Mouse (Mus musculus) cortical plate, adult 2 months (tissue): Measurements from ENCODE around the gene Ccdc80. TPM values are rescaled to one million over a fixed set of nuclear protein-coding genes. Genes with fewer than 3 reads are reported as not detected.

Experiments
- H3K27ac ChIP-seq: fragments of 200-500 bp; 2 replicates; pipeline ENCODE4 v1.5.1; 2012; ENCODE audit warnings: low read length, control low read depth, inconsistent platforms; ENCODE audit not compliant: insufficient read depth
- H3K4me1 ChIP-seq: fragments of 200-500 bp; 2 replicates; pipeline ENCODE4 v1.6.1; 2011; ENCODE audit warnings: low read length; ENCODE audit not compliant: control insufficient read depth, insufficient read depth
- H3K4me3 ChIP-seq: fragments of 200-500 bp; 2 replicates; pipeline ENCODE4 v1.5.1; 2011; ENCODE audit warnings: mild to moderate bottlenecking, low read length, control low read depth; ENCODE audit not compliant: insufficient read depth
- CTCF ChIP-seq: fragments of 200-500 bp; IDR thresholded peaks from 2 replicates; pipeline ENCODE4 v1.5.1; 2011; ENCODE audit warnings: mild to moderate bottlenecking, control low read depth, low read length; ENCODE audit not compliant: insufficient read depth; ENCODE audit errors: extremely low read depth
- POLR2A ChIP-seq: fragments of 200-500 bp; IDR thresholded peaks from 2 replicates; pipeline ENCODE4 v1.6.1; 2011; ENCODE audit warnings: mild to moderate bottlenecking, low read length, control low read depth; ENCODE audit not compliant: insufficient read depth; ENCODE audit errors: extremely low read depth
- polyA plus RNA-seq: library from polyadenylated mRNA; depleted of rRNA; stranded (reverse); fragments of >200 nt; gene quantifications from 2 replicates; pipeline ENCODE4 v1.2.3, GENCODE M21; 2012

Gene Ccdc80
- polyA plus RNA-seq, 1 experiment: 8.3 TPM

- no peak overlapping the region for H3K27ac ChIP-seq
- H3K4me3 ChIP-seq: no peak overlapping the region
- TF ChIP-seq POLR2A: no peak
- 0 out of 2 replicates have a peak, but pooled peaks cover 1% of the 10 kb centered on the region for H3K4me1 ChIP-seq
These were observed 15.1 kb downstream of the Ccdc80 start for GRCm38 (mm10) chr16:45108203-45108878.

- H3K4me3 ChIP-seq: no peak overlapping the region
- no peak overlapping the region for H3K27ac ChIP-seq
- TF ChIP-seq POLR2A (no peak), CTCF (no peak)
- no peaks in the 10 kb centered on the region for H3K4me1 ChIP-seq
These were observed 17.3 kb downstream of the Ccdc80 start for GRCm38 (mm10) chr16:45110498-45110897.

DNA sequence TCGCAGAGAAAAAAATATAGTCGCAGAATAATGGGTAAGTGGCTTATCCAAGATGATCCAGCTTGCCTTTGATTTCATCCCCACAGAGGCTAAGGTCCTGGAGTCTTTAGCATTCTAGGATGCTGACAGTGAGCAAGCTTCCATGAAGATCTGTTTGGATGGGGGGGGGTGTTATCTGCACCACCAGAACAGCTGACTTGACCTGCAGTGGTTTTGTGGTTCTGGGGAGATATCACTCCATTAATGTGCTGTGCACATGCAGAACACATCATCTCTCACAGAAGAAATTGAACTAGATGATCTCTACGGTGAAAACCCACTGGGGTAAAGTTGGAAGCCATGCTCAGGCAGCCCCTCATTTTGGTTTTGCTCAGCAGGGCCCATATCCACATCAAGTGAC, 24.0 kb downstream of the Ccdc80 start:
- no peak for TF ChIP-seq CTCF
- no peak for TF ChIP-seq POLR2A
- no peak overlapping the region for H3K4me3 ChIP-seq

GRCm38 (mm10) chr16:45118760-45119159, 25.6 kb downstream of the Ccdc80 start:
- H3K4me3 ChIP-seq: no peak overlapping the region
- no peak overlapping the region for H3K27ac ChIP-seq
- TF ChIP-seq CTCF: no peak
- no peak for TF ChIP-seq POLR2A
- H3K4me1 ChIP-seq: peaks cover 2% of the 10 kb centered on the region; the same call in 1 of the 2 replicates

More for the DNA sequence above, 24.0 kb downstream of the Ccdc80 start:
- no peaks in the 10 kb centered on the region; the same call in 1 of the 2 replicates for H3K4me1 ChIP-seq
- no peak overlapping the region for H3K27ac ChIP-seq

DNA sequence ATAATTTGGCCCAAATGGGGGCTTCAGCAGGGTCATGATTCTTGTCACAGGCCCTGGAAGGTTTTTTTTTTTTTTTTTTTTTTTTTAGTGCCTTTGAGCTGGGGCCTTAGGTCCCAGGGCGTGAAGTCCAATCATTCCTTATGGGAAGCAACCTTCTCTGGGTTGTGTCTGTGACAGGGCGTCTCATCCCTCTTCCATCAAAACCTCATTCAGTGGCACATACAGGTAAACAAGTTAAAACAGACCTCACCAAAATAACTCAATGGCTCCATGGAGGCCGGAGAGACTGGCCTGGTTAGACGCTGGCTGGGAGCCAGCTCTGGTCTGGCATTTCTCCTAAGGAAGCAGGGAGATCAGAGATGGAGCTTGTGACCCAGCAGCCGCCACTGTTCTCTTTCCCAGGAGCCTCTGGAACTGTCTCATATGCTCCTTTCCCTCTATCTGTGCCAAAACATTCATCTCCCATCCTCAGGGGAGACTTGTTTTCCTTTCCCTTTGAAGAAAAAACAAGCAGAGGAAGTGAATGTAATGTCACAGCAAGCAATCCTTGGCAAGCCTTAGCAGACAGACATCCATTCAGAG, 27.7 kb downstream of the Ccdc80 start:
- peaks cover 2% of the 10 kb centered on the region; the same call in 1 of the 2 replicates for H3K4me1 ChIP-seq
- TF ChIP-seq CTCF: no peak
- TF ChIP-seq POLR2A: no peak
- no peak overlapping the region for H3K27ac ChIP-seq
- no peak overlapping the region for H3K4me3 ChIP-seq

GRCm38 (mm10) chr16:45122571-45122970, 29.4 kb downstream of the Ccdc80 start:
- TF ChIP-seq CTCF (peak; percentile 53), POLR2A (no peak)
- no peak overlapping the region for H3K4me3 ChIP-seq
- H3K27ac ChIP-seq: no peak overlapping the region
- peaks cover 2% of the 10 kb centered on the region; the same call in 1 of the 2 replicates for H3K4me1 ChIP-seq

- Histone ChIP-seq H3K4me3 (no peak overlapping the region), H3K4me1 (peaks cover 2% of the 10 kb centered on the region; the same call in 1 of the 2 replicates), H3K27ac (no peak overlapping the region)
- TF ChIP-seq POLR2A (no peak), CTCF (no peak)
These were observed 31.3 kb downstream of the Ccdc80 start for GRCm38 (mm10) chr16:45124230-45125203.

DNA sequence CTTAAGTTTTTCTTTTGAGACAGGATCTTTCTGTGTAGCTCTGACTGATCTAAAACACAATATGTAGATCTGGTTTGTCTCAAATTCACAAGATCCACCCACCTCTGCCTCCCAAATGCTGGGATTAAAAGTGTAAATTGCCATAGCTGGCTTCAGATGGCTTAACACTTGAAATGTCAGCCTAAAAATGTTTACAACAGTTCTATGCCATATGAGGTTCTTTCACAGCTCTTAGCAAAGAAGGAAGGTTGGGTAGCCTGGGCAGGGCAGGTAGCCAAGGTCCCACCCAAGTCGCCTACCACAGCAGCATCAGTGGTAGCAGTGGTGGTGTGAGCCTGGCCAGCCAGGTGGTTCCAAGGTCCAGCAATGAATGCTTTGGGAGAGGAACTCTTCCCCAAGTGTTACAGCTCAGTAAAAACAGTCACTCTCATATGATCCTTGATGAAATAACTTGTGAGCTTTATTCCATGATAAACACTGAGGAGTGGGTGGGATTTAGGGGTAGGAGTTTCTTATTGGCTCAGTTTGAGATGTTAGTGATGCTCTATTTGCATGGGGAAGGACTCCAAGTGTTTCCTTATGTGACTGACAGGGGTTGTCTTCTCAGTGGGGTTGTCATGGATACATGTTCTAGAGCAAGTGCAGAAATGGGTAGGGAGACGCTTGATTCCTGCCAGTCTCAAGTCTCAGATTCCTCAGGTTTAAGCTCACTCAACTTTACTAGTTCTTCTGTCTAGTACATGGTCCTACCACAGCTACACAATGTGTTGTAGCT, 34.9 kb downstream of the Ccdc80 start:
- H3K4me1 ChIP-seq: no peaks in the 10 kb centered on the region; the same call in 1 of the 2 replicates
- TF ChIP-seq CTCF: no peak
- no peak for TF ChIP-seq POLR2A
- H3K27ac ChIP-seq: no peak overlapping the region
- H3K4me3 ChIP-seq: no peak overlapping the region

GRCm38 (mm10) chr16:45141711-45142110, 48.5 kb downstream of the Ccdc80 start:
- TF ChIP-seq CTCF: no peak
- no peaks in the 10 kb centered on the region for H3K4me1 ChIP-seq
- no peak overlapping the region for H3K4me3 ChIP-seq
- H3K27ac ChIP-seq: no peak overlapping the region
